Mouse (Mus musculus): Measurements from ENCODE around the gene 1700010I14Rik. TPM values are rescaled to one million over a fixed set of nuclear protein-coding genes. Genes with fewer than 3 reads are reported as not detected.
A peak's percentile ranks its signal among the peaks of the same experiment; 100 is the strongest.

1700010I14Rik gene
- under 1 TPM; 0.22 to 0.33 TPM for total RNA-seq (2021)
- long read RNA-seq, experiment 1, partial matches to known transcripts, result 1 of 1 reads
- long read RNA-seq, experiment 1, other reads (novel, unspliced or antisense), result 0 of 1 reads
- long read RNA-seq, experiment 2, partial matches to known transcripts, result 0 of 3 reads
- long read RNA-seq, experiment 2, other reads (novel, unspliced or antisense), result 1 of 3 reads

- intact Hi-C loops (cut with DNase I; ENCODE audit: low total_unique reads), result no loop called here
- peak; percentile 81 for DNase-seq
Observed at GRCm38 (mm10) chr17:8988119-8988807, at the start of gene 1700010I14Rik. TSS of gene 1700010I14Rik (plus strand) at chr17:8988333.

GRCm38 (mm10) chr17:8951588-8951987 is 36.5 kb upstream of the 1700010I14Rik start:
- DNase-seq, result no peak
- intact Hi-C loops (cut with DNase I; ENCODE audit: low total_unique reads), result no loop called here

GRCm38 (mm10) chr17:8952951-8953350 is 35.2 kb upstream of the 1700010I14Rik start:
- intact Hi-C loops (cut with DNase I; ENCODE audit: low total_unique reads), result no loop called here

GRCm38 (mm10) chr17:8958125-8958524 is 30.0 kb upstream of the 1700010I14Rik start:
- intact Hi-C loops (cut with DNase I; ENCODE audit: low total_unique reads), result no loop called here
- no peak for DNase-seq

More at GRCm38 (mm10) chr17:8952951-8953350, 35.2 kb upstream of the 1700010I14Rik start:
- no peak for DNase-seq

- DNase-seq, result no peak
- intact Hi-C loops (cut with DNase I; ENCODE audit: low total_unique reads), result no loop called here
Observed at GRCm38 (mm10) chr17:8960386-8960785, 27.7 kb upstream of the 1700010I14Rik start.

- intact Hi-C loops (cut with DNase I; ENCODE audit: low total_unique reads), result no loop called here
- DNase-seq, result no peak
Observed at GRCm38 (mm10) chr17:8961097-8961496, 27.0 kb upstream of the 1700010I14Rik start.

GRCm38 (mm10) chr17:8961644-8962043 is 26.5 kb upstream of the 1700010I14Rik start:
- intact Hi-C loops (cut with DNase I; ENCODE audit: low total_unique reads), result no loop called here
- DNase-seq, result no peak

- no peak for DNase-seq
- intact Hi-C loops (cut with DNase I; ENCODE audit: low total_unique reads), result no loop called here
Observed at GRCm38 (mm10) chr17:8965177-8965576, 23.0 kb upstream of the 1700010I14Rik start.

GRCm38 (mm10) chr17:8972152-8972854 is 15.8 kb upstream of the 1700010I14Rik start:
- DNase-seq, result no peak
- intact Hi-C loops (cut with DNase I; ENCODE audit: low total_unique reads), result no loop called here

GRCm38 (mm10) chr17:8973331-8973730 is 14.8 kb upstream of the 1700010I14Rik start:
- no peak for DNase-seq
- intact Hi-C loops (cut with DNase I; ENCODE audit: low total_unique reads), result no loop called here

- intact Hi-C loops (cut with DNase I; ENCODE audit: low total_unique reads), result no loop called here
- DNase-seq, result no peak
Observed at GRCm38 (mm10) chr17:8974423-8974822, 13.7 kb upstream of the 1700010I14Rik start.

GRCm38 (mm10) chr17:8974823-8975397 is 13.2 kb upstream of the 1700010I14Rik start:
- DNase-seq, result no peak
- intact Hi-C loops (cut with DNase I; ENCODE audit: low total_unique reads), result no loop called here

- DNase-seq, result no peak
- intact Hi-C loops (cut with DNase I; ENCODE audit: low total_unique reads), result no loop called here
Observed at GRCm38 (mm10) chr17:8976745-8977144, 11.4 kb upstream of the 1700010I14Rik start.

- DNase-seq, result no peak
- intact Hi-C loops (cut with DNase I; ENCODE audit: low total_unique reads), result no loop called here
Observed at GRCm38 (mm10) chr17:8977271-8977670, 10.9 kb upstream of the 1700010I14Rik start.

- no peak for DNase-seq
- intact Hi-C loops (cut with DNase I; ENCODE audit: low total_unique reads), result no loop called here
Observed at GRCm38 (mm10) chr17:8983576-8983975, 4.6 kb upstream of the 1700010I14Rik start.

- intact Hi-C loops (cut with DNase I; ENCODE audit: low total_unique reads), result no loop called here
- no peak for DNase-seq
Observed at GRCm38 (mm10) chr17:8985714-8986113, 2.4 kb upstream of the 1700010I14Rik start.

- no peak for DNase-seq
- intact Hi-C loops (cut with DNase I; ENCODE audit: low total_unique reads), result no loop called here
Observed at GRCm38 (mm10) chr17:8986551-8986950, 1.6 kb upstream of the 1700010I14Rik start.

- DNase-seq, result no peak
- intact Hi-C loops (cut with DNase I; ENCODE audit: low total_unique reads), result no loop called here
Observed at GRCm38 (mm10) chr17:8987369-8987768, 764 bp upstream of the 1700010I14Rik start.

- intact Hi-C loops (cut with DNase I; ENCODE audit: low total_unique reads), result no loop called here
- no peak for DNase-seq
Observed at GRCm38 (mm10) chr17:8991160-8991559, 3.0 kb downstream of the 1700010I14Rik start.

GRCm38 (mm10) chr17:8995344-8995743 is 7.2 kb downstream of the 1700010I14Rik start:
- DNase-seq, result no peak
- intact Hi-C loops (cut with DNase I; ENCODE audit: low total_unique reads), result no loop called here
